Mouse (Mus musculus) cerebellum, adult 2 months (tissue): Measurements from ENCODE around the gene Lingo2.

Experiments
- CTCF ChIP-seq: fragments of 200-500 bp; IDR thresholded peaks from 2 replicates; pipeline ENCODE4 v1.5.1; 2011; ENCODE audit warnings: low read depth, mild to moderate bottlenecking, control low read depth, low read length, moderate library complexity, borderline replicate concordance; ENCODE audit not compliant: insufficient read depth
- POLR2A ChIP-seq: fragments of 200-500 bp; IDR thresholded peaks from 2 replicates; pipeline ENCODE4 v1.6.1; 2011; ENCODE audit warnings: low read length, control low read depth, borderline replicate concordance; ENCODE audit not compliant: insufficient read depth

DNA sequence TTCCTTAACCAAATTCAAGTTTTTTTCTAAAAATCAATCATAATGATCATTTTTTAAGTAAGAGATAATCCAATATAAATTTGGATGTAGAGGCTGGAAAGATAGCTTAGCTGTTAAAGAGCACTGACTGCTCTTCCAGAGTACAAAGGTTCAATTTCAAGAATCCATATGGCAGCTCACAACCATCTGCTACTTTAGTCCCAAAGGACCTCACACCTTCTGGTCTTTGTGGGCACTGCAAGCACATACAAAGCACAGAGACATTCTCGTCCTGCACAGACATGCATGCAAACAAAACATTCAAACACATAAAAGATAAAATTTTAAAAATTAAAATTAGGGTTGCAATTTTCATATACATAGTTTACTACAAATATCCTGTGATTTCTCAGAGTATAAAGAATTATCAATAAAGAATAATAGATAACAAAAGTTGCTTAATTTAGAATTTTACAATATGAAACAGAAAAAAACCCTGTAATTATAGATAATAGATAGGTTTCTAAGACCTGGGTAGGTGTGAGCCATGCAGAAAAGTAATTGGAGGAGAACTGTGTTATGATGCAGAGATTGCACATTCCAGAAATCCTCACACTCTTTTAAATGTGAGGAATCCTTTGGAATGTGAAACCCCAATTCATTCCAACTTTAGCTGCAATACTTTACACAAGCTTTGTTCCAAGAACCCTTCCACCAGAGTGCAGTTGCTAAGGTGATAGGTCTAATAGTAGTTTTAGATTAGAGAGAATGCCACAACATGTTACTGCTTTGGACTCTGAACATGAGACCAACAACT lies 1053.6 kb downstream of the Lingo2 start:
- no peak for TF ChIP-seq POLR2A
- TF ChIP-seq CTCF, result no peak
